Mouse (Mus musculus): ENCODE data around the gene Tuba3a. TPM values are rescaled to one million over a fixed set of nuclear protein-coding genes. Genes with fewer than 3 reads are reported as not detected.

Gene Tuba3a
- total RNA-seq, 1 experiment from 2014 or later: not detected

DNA sequence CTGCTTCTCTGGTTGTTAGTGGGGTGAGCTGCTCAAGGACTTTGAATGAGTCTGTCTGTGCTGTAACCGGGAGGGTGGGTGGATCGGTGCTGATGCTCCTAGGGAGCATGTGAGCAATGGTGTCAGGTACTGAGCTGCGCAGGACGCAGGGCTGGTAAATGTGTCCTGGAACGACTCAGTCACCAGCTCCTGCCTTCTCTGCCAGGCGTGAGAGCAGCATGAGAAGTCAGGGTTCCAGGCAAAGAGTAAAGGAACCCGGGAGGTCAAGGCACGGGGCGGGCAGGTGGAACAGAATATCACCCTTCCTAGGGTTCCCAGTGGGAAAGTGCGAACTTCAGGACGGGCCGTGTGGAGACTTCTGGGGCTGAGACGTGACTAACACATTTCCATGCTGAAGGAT is 19.8 kb downstream of the Tuba3a start:
- no peak for DNase-seq

DNA sequence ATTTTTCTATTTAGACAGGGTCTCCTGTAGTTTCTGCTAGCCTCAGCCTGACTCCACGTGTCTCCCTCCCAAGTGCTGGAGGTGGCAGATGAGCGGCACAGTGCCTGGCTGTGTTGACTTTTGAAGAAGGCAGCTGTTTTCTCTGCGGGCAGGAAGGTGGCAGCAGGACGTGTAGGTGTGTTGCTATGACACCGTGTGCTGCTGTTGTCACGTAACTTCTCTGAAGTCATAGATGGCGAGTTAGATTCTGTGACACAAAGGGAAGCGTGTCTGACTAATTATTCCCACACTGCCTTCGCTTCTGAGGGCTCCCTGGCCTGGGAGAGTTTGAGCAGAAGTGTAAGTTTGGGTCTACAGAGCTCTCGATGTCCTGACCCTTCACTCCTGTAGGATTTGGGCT is 20.6 kb downstream of the Tuba3a start:
- DNase-seq: no peak

DNA sequence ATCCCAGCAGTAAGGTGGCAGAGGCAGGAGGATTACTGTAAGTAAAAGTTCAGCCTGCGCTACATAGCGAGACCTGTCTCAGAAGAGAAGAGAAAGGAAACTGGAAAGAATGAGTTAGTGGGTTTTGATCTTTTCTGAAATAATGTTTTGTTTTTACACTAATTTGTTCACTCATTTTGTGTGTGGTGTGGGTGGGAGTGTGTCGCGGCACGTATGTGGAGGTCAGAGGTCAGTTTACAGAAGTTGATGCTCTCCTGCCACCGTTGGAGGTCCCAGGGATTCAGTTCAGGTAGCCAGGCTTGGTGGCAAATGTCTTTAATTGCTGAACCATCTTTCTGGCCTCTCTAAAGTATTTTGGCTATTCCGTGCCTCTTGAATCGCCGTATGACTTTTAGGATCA is 21.6 kb downstream of the Tuba3a start:
- no peak for DNase-seq

GRCm38 (mm10) chr6:125260006-125260555 is 25.8 kb downstream of the Tuba3a start:
- DNase-seq: no peak

GRCm38 (mm10) chr6:125256222-125256966 is 29.4 kb downstream of the Tuba3a start:
- peak; percentile 59 for DNase-seq

GRCm38 (mm10) chr6:125255516-125256044 is 30.3 kb downstream of the Tuba3a start:
- DNase-seq: no peak

DNA sequence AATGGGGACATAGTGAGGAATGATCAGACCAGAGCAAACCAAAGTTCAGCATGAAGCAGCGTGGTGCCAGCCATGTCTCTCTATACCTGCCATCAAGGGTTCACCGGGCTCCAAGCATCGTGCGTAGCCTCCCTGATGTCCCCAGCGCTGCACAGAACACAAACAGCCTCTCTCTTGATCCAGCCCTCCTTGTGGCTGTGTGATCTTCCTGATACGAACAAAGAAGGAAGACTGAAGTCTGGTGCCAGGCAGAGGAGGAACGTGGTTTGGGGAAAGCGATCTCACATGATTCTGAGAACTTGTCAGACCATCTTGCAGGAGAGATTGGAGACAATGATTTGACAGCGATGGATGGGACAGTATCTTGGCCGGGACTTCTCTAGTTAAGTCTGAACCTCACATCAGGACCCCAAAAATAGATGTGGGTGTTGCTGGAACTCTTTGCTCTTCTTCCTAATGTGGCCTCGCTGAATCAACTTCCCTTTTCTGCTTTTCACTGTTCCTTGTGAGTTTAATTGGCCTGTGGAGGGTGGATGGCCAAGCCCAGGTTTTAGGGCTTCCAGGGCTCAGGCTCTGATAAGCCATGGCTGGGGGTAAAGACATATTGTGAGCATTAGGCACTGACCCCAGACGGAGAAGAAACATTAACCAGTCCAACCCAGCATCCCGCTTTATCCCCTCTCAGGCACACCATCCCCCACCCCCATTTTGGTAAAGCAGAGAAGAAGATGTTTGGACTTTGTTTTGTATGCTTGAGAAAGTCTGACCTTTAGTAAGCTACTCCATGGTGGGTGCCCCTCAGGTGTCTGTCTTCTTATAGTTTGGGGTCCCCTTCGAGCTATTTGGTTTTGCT is 31.8 kb downstream of the Tuba3a start:
- DNase-seq: no peak

DNA sequence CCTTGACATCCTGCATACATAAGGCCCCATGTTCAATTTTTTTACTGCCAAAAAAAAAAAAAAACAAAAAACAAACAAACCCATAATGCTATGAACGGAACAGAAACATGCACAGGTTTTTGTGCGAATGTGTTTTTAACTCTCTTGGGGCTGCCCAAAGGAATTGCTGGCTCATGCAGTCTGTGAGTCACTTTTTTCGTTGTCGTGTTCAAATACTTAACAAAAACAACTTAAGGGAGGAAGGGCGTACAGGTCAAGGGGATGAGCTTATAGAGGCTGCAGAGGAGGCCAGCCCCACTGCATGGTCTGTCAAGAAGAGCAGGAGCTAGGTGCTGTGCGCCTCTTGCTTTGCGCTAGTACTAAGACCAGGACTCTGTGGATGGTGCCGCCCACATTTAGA is 33.1 kb downstream of the Tuba3a start:
- no peak for DNase-seq

DNA sequence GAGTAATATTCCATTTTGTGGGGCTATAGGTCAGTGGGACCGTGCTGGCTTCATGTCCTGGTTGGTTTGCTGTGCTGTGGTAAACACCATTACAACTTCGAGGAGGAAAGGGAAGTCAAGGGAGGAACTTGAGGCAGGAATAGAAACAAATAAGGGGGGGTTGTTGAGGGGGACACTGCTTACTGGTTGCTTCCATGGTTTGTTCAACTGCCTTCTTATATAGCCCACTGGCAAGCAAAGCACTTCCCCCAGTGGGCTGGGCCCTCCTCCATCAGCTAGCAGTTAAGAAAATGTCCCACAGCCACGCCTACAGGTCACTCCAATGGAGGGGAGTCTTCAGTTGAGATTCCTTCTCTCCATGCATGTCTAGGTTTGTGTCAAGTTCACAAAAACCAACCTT is 33.6 kb downstream of the Tuba3a start:
- no peak for DNase-seq

DNA sequence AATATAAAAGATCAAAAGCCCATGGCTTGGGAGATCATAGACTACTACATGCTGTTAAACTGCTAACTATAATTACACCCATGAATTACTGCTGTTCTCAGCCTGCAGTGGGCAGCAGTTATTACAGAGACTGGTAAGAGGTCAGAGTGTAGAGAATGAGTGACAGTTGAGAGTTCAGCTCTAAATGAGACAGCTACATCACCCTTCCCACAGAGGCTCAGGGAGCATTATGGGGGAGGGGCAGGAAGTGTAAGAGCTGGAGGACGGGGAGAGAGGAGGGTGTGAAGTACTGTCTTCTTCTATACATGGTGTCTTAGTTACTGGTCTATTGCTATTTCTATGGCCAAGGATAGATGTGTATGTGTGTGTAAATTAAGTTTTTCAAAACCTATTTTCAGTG is 41.3 kb downstream of the Tuba3a start:
- no peak for DNase-seq

DNA sequence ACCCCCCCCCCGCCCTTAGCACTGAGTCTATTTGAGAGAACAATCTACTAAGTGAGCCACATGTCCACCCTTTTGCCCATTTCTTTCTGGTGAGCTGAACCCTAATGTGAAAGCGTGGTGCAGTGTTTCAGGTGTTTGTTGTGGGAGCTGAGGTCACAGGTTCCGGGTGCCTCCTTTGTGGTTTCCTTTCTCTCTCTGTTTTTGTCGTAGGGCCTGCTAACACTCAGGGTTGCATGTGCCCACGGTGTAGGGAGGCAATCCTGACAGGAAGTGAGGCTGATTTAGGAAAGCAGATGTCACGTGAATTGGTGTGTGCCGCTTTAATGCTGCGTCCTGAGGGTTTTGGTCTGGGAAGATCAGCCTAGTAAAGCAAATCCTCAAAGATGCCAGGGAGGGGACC is 44.3 kb downstream of the Tuba3a start:
- no peak for DNase-seq

DNA sequence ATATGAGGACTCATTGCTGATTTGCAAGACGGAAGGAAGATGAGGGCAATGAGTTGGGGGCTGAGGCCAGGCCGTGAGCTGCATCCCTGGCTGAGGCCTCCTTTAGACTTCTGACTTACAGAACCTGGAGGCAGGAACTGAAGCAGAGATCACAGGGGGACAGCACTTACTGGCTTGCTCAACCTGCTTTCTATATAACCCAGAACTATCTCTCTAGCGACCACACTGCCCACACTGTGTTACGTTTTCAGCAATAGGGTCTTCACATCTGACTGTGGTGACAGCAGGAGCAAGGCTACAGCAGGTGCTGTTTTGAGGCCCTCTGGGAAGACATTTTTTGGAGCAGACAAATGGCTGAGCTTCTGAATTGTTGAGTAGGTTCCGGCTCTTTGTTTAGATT is 45.2 kb downstream of the Tuba3a start:
- no peak for DNase-seq

- DNase-seq: no peak
Observed at GRCm38 (mm10) chr6:125239547-125239946, 46.3 kb downstream of the Tuba3a start.

GRCm38 (mm10) chr6:125238396-125238795 is 47.4 kb downstream of the Tuba3a start:
- DNase-seq: no peak

DNA sequence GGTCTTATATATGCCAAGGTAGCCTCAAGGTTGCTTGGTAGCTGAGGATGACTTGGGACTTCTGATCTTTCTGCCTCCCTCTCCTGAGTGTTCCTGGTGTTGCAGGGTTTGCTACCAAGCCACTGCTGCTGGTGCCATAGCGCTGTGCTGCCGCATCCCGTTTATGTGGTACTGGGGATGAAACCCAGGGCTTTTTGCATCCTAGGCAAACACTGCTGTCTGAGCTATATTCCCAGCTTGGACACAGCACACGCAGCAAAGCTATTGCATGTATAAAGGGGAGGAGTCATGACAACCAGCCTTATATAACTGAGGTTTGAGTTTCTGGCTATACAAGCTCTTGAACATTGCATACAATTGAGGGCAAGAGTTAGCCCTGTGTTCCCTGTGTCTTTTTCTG is 48.4 kb downstream of the Tuba3a start:
- DNase-seq: no peak

DNA sequence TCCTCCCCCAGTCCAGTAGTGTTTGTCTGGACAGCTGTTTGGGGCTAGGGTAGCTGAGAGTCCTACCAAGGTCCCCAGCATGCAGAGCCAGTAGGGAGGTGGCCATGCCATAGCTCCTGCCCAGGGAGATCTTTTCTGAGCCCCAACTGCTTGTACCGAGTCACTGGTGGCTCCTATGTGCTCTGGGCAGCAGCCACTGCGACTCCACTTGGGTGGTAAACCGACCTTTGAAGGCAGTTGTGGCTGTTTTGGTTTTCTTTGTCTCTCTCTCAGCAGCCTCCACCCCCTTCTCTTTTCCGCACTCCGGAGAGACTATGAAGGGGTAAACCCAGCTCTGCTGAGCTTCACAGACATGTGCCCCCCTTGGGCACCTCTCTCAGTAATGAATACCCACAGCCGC is 49.1 kb downstream of the Tuba3a start, which contains the start of gene Cd27:
Cd27 (minus strand) TSS at position 229 of the 400 bp plus-strand sequence.
- DNase-seq: no peak

- no peak for DNase-seq
Observed at GRCm38 (mm10) chr6:125236341-125236740, 49.5 kb downstream of the Tuba3a start.

- DNase-seq: no peak
Observed at GRCm38 (mm10) chr6:125234520-125234828, 51.4 kb downstream of the Tuba3a start.

- DNase-seq: no peak
Observed at GRCm38 (mm10) chr6:125233816-125234519, 51.9 kb downstream of the Tuba3a start.

GRCm38 (mm10) chr6:125232516-125232915 is 53.3 kb downstream of the Tuba3a start:
- DNase-seq: no peak

DNA sequence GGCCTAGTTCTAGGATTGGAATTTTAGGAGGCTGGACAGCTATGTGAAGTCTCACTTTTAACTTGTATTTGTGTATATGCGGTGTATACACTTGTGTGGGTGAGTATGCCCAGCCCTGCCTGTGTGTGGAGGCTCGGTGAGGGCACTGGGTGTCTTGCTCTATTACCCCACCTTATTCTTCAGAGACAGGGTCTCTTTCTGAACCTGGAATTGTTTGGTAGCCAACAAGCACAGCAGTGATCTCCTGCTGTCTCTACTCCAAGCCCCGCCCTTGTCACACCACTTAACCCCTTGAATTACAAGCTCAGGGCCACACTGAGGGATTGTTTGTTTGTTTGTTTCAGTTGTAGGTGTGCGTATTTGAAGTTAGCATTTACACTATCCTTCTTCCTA is 53.8 kb downstream of the Tuba3a start:
- no peak for DNase-seq

Measured in adrenal gland, postnatal 25 days (tissue).